Mouse (Mus musculus) adrenal gland, postnatal 4 days (tissue): ENCODE measurements at regions not wholly inside any gene's neighbourhood (a gene's known extent, or its start where the extent isn't known, plus 50 kb on each side); places are given as distances from the start of the nearest gene placed in this dataset.

Experiments
- DNase-seq, 2 experiments: peaks; one replicate each; pipeline ENCODE4 v3.0.0; 2021 to 2022; ENCODE audit warnings: low spot score in 2 of 2, mixed read lengths in 2 of 2

DNA sequence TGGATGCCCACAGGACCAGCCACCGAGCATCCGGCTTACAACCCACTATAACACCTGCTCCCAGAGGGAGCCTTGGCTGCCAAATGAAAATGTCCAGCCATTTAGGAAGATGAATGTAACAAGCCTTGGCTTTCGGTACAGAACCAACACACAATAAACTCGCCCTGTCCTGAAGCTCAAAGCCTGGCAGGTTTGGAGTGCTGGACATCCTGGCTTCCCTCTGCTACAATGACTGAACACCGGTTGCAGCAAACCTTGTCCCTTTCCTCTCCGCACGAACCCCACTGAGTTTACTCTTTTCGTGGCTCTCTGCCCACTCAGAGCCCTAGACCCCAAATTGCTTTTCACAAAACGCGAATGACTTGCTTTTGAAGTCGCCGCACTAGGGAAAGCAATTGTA, 441.9 kb downstream of the Glrx3 start:
- DNase-seq, result no peak

DNA sequence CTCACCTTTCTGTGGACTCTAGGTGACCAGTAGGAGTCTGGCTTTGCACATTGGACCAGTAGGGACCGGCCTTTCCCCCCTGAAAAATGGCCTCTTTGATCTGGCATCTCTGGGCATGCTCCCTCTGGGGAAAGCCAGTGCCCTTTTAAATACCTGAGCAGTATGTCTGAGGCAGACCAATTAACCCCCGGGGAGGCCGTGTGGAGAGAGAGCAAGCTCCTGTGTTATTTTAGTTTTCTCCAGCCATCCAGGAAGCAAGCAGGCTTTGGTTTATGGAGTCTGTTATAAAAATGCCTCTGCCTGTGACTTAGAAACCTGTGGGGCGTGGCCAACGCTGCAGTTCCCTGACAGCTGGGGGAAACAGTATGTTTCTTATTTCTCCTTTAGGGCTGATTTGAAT, 445.5 kb downstream of the Glrx3 start:
- DNase-seq, result no peak

DNA sequence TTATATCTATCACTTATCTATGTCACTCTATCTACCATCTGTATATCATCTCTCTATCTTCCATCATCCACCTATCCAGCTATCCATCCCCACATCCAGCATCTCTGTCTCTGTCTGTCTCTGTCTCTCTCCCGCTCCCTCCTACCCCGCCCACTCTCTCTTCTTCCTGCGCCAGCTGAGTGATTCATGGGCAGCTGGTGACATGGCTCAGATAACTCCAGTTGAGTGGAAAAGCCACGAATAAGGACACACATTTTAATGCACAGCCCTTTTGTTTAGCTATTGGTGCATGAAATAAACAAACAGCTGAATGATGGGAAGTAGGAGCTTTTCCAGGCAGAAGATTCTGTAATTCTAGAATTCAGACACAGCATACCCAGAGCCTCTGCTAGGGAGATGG, 446.3 kb downstream of the Glrx3 start:
- no peak for DNase-seq

DNA sequence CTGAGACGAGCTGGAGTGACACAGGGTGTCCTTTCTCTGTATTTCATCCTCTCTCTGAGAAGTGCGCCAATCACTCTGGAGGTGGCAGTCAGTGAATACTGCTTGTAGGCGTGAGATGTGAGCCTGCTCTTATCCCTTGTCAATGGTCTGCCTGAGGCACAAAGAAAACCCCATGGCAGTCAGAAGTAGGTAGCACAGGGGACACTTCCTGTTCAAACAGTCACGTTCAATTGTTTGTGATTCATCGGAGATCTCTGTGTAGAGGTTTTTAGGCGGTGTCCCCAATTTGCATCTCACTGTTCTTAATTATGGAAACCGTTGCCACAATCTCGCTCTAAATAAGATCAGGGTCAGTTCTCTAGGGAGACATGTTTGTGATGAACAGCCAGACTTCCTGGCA, 447.7 kb downstream of the Glrx3 start:
- DNase-seq, result no peak

DNA sequence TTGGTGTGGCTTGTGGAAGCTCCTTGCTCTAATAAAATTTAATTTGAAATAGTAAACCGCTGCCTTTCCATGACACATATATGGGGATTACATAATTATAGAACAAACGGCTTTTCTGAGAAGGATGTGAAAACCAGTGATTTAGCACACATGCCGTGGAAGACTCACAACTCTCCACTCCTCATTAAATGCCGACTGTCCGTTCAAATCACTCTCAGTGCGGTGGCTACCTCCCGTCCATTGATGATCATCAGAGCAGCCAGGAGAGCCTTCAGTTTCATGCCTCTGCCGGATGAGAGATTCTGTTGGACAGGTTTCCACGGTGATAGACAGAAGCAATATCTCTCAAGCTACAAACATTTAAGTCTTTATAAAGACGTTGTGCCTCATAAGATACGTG, 451.3 kb downstream of the Glrx3 start:
- no peak for DNase-seq

DNA sequence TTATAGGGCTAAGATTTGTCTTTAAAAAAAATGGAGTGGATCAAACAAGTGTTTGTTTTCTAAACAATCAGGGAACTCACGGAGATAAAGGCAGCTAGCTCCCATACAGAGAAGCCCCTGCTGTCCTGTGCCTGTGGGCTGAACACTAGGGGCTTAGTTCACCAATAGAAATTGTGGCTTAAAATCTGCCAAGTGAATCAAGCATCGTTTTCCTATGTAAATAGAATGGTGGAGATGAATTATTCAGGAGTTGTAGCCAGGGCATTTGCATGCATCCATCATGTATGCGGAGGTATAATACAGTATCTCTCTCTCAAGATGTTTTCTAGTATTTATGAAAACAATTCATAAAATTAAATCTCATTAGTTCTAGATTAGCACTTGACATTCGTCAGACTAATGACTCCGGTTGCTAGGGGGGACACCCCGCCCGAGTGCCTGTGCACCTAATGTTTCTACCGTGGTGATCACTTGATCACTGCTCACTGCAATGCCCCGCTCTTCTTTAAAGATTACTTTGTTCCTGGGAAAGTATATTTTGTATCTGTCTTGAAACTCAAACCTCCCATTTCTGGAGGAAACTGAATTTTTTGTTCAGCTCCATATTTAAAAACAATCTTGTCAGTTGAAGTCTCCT, 469.1 kb downstream of the Glrx3 start:
- no peak for DNase-seq

DNA sequence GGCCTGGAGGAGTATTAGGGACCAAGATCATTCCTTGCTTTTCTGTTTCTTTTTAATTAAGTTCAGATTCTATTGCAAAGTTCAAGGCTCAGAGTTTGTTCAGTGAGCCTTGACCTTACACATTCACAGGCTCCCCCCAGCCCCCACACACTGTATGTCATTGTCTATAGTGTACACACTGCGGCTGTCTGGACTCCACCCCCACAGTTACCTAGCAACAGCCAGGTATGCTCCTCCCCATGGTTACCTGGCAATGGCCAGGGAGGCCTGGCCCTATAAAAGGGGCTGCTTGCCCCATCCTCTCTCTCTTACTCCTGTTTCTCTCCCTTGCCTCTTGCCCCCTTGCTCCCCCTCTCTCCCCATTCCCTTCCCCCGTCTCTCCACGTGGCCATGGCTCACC, 472.0 kb downstream of the Glrx3 start:
- no peak for DNase-seq

DNA sequence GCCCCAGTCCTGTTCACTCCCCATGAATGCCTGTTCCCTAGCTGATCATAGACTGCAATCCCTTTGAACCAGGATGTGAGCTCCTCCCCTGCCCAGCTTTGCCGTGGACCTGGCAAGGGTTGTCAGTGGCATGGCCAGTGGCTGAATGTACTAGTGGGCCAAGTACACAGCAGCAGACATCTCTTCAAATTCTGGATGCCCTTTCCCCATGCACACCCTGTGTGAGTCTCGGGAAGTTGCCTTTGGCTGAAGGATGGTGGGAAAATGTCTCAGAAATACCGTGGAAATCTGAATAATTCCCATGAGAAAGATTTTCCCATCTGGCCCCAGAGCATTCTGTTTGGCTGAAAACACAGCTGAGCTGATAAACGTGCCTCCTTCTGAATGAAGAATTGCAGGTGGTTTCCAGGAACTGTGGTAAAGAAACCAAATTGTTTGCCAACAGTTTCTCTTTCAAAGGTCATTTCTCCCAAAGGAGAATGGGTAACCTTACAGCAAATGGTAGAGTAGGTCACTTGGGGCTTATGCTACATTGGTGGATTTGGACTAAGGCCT, 476.2 kb downstream of the Glrx3 start:
- DNase-seq, result no peak

DNA sequence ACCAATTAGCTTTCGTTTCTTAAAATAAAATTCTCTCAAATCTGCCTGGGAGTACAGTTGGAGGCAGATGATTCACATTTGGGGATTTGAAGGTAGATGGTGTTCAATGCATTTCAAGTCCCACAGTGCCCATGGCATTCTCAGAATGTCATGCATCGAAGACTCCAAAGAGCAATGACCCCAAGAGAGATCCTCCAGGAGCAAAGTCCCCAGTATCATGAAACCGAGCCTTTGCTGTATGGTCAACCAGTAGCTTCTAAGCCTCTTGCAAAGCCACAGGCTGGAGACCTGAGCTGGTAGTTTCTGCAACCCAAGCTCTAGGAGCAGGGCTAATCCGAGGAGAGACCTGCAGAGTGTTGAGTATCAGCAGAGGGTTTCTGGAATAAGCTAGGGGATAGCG, 477.1 kb downstream of the Glrx3 start:
- DNase-seq, result no peak

DNA sequence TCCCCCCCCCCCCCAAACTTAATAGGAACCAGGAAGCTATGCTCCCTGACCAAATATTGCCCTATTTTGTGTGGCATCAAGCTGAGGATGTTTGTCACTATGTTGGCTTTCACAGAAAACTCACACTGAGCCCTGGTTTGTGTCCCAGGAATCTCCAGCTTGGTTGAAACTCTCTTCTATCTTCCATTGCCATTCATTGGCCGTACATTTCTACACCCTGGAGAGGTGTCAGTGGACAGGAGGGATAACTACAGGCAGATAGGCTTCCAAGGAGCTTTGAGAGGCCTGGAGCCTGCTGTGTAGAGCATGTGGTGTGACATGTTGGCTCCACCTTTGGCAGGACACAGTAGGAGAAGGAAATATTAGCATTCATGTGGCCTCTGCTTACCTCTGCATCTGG, 478.9 kb downstream of the Glrx3 start:
- DNase-seq, result no peak

DNA sequence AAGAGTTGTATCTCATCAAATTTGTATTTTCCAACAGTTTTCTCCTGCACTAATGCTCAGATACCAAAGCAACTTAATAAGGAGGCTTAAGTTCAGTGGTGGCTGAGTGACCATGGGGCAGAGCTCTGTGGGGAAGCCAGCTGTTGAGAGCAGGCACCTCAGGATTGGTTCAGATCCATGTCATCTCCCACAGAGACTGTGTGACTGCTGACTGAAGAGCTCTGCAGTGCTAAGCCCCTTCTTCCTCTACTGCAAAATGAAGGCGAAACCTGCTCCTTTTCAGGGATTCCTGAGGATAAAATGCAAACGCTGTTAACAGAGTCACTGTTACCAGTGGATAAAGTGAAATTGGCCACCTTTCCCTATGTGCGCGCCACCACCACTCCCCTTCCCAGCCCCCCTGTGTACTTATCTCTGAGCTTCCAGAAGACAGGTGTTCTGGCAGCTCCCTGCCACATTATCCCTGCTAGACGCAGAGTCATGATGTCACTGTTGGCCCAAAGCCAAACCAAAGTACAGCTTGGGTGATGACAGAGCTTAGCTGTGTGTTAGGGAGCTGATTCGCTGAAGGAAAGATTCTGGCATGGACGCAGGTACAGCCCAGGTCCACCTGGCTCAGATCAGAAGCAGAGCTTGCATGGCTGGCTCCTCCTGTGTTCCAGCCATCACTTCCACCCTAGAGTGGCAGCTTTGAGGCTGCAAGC, 472.9 kb downstream of the Tcerg1l start:
- DNase-seq, result no peak

DNA sequence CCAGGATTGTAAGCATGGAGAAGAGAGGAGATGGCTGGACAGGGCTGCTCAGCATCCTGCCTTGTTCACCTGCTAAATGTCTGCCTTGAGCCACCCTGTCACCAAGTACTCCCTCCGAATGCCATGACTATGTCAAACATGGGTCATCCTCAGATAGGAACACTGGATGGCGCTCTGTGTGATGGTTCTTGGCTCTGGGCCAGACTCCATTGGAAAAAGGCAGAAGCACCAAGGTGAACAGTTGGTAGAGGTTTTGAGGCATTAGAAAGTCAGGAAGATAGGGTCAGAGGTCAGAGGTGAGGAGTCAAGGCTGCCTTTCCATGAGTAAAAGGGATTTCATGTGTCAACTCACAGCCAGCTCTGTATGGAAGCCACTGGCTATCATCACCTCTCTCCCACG, 471.9 kb downstream of the Tcerg1l start:
- no peak for DNase-seq

DNA sequence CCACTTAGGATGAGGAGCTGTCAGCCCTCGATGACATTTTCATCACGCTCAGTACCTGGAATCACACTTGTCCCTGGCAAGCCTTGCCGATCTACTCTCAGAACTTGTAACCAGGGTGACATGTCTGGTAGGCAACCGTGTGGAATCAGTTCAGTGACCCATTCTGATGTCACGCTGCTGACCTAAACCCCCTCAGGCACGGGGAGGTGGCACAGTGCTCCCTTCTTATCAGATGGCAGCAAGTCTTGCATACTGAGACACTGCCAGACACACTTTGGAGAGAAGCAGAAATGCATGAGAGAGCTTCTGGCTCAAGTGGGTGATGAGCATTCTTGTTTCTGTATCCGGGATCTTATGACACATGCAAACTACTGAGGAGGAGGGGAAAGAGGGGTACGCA, 470.2 kb downstream of the Tcerg1l start:
- DNase-seq, result no peak

DNA sequence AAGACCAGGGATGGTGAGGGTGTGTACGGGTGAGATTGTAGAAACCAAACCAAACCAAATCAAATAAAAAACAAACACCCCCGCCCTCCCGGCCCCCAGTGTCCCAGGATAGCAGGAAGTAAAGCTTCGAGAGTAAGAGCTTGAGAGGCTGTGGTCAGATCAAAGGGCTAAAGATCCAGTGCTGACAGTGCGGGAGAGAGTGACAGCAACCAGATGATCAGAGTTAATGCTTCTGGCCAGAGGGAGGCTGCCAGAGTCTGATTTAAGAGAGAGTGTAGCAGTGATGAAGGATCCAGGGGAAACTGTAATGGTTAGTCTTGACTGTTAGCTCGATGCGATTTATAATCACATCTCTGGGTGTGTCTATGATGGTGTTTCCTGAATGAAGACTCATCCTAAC, 467.3 kb downstream of the Tcerg1l start:
- no peak for DNase-seq

DNA sequence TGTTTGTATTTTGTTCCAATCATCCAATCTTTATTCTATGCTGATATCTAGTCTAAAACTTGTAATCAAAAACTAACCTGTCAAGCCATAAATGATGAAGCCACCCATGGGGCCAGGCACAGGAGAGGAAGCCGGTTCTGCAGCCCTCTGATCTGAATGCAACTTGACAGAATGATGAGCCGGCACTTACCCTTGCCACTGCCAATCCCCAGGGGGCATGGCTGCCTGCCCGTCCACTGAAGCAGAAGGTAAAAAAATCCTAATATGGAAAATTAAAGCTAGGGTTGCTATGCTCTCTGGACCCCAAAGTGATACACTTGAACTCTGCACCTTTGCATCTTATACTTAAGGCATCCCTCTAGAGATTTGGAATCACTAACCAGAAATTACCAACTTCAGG, 461.6 kb downstream of the Tcerg1l start:
- DNase-seq, result no peak

DNA sequence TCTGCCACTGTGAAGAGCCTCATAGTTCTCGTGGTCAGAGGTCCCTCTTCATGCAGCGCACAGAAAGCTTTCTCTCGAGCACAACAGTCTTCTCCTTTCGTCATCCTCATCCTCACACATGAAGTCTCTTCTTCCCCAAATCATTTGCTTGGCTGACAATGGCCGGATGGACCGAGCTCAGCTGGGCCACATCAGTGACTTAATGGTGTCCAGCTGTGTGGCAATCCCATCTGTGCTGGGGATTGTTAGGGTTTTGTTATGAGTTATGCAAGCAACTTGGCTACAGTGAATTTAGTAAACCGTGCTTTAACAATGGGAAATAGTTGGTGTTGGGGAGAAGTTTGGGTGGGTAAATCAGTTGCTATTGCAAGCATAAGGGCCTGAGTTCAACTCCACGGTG, 458.4 kb downstream of the Tcerg1l start:
- no peak for DNase-seq

DNA sequence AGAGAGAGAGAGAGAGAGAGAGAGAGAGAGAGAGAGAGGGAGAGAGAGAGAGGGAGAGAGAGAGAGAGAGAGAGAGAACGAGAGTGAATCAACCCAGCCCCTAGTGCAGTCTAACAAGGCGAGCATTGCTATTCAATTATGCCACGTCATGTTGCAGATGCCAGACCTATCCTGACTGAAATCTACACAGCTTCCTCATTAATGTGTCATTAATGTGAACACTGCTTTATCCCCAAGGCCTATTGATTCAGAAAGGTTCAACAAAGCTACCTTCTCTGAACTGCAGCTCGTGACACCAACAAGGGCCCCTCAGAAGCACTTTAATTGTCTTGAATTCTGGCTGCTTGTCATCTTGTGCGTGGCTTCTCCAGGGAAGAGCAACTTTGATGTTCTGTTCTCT, 457.4 kb downstream of the Tcerg1l start:
- DNase-seq, result no peak

DNA sequence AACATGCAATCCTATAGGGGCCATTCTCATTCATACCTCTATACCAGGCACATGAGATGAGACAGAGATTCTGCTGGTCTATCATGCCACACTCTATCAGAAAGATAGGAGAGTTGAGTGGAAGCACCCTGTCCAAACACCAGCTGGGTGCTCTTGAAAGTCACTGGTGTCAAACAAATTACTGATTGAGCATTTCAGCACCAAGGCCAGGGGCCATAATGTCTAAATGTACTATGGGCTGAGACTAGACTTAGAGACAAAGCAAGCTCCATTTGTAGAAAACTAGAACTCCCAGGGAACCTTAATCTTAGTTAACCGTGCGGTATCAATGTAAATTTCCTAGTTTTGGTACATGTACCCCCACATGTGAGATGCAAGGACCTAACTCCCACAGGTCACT, 452.5 kb downstream of the Tcerg1l start:
- DNase-seq, result no peak

DNA sequence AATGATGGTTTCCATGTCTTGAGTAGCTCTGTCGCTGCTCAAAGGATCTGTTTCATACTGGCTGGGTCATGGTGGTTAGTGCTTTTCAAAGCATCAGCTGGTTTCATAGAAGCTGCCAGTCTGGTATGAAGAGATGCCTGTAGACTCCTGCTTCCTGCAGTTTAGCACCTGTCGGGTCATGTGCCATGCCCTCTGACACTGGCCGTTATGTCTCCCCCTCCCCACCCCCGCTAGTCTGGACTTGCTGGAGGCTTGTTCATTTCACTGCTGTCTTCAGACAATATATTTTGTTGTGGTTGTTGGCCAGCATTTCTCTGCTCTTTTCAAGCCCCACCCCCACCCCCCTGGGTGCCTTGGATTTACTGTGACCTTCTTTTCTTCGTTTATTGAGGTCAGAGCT, 450.1 kb downstream of the Tcerg1l start:
- DNase-seq, result no peak

DNA sequence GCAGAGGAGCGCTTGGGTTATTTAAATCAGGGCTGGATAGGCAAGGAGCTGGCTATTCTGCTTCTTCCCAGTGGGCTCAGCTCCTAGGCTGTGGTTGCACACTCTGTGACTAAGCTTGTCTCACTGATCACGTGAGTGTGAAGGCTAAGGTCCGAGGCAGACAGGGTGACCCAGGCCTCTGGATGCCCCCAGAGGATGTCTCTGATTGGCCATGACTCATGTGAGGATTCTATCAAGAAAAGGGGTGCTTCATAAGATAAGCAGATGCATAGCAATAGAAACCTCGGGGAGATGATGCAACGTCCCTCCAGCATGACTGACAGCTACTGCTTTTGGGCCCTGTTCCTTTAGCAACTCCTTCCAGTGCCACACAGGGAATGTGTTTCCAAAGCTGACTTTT, 440.2 kb downstream of the Tcerg1l start:
- DNase-seq, result no peak

DNA sequence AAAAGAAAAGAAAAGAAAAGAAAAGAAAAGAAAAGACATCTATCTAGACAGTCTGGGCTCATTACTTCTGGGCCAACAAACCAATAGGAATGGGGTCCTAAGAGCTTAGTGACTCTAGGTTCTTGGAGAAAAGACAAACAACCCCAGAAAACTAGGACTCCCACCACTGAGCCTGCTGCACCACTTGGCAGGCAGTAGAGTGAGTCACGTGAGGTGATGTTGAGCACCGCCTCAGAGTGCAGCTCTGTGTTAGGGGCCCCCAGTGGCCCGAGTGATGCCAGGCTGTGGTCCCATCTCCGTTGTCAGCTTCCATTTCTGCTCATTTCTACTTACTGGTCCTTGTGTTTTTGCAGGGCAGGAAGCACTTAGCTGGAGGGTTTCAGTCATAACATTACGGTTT, 439.7 kb downstream of the Tcerg1l start:
- no peak for DNase-seq

DNA sequence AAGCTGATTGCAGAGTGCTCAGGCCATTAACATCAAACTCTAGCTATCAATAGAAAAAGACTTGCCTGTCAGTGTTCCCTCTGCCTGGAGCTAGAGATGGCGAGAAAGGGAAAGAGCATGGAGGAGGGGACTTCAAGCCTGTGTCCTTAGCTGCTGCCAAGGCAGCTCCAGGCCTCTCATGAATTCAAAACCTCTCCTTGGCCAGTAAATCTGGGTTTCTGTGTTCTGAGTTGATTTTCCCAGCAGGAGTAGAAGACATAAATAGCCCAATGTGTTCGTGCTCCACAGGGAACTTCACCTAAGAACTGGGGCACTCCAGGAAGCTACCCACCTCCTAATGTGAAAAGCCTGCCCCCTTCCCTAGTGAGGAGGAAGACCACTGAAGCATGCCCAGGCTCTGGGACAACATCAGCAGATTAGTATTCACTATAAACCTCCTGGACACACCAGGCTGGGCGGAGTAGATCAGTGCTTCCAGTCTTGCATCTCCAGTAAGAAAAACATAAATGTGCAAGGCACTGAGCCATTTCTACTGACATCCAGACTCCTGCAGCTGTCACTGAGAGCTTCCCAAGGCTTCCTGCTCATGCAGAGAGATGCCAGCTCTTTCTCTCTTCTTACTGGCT, 433.9 kb downstream of the Tcerg1l start:
- DNase-seq, result no peak

DNA sequence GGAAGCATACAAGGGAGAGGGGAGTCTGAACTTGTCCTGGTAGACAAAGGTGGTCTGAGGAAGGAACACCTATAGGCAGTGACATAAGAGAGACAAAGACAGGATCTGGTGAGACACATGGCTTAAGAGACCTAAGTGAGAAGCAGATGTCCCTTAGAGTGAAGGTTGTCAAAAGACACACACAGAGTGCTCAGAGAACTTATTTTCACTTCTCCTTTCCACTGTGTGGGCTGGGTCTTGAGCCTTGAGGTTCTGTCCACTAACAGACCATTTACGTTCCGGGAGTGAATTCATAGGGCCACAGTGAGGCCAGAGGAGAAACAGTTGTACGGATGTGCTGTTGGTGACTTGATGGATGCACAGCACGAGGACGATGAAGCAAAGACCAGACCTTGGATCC, 422.8 kb downstream of the Tcerg1l start:
- no peak for DNase-seq
